Mouse (Mus musculus) kidney, postnatal 10 days (tissue): ENCODE results near the gene Pxn.
A peak's percentile ranks its signal among the peaks of the same experiment; 100 is the strongest.
"Not testable (repeated sequence)": the region's sequence is repeated elsewhere in the genome, so short reads cannot be mapped to it uniquely, and the experiment has no call there.

Experiments used
- DNase-seq: peaks from one replicate; pipeline ENCODE4 v3.0.0; 2021; ENCODE audit warnings: mixed read lengths

The Pxn gene

GRCm38 (mm10) chr5:115509790-115510689 lies 3.6 kb downstream of the Pxn start:
- DNase-seq = peak; percentile 46

DNA sequence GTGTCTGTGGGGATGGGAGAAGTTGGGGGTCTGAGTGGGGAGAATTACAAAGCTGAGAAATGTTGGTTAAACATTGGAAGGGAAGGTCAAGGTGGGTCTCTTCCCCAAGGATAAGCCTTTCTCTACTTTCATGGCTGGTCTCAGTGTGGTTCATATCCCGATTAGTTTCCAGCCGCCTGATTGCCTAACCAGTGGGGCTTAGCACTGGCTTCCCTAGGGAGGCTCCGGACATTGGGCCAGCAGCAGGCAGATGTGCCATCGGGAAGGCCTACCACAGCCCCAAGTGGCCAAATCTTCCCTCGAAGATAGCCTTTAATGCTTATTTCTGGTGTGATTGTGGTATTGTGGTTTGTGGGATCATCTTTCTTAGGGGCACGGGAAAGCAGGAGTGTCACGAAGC lies 5.9 kb downstream of the Pxn start:
- no peak for DNase-seq

- no peak for DNase-seq
Observed at GRCm38 (mm10) chr5:115513246-115513645, 6.8 kb downstream of the Pxn start.

- DNase-seq = no peak
Observed at GRCm38 (mm10) chr5:115513721-115514120, 7.2 kb downstream of the Pxn start.

GRCm38 (mm10) chr5:115514346-115514745 lies 7.9 kb downstream of the Pxn start:
- no peak for DNase-seq

DNA sequence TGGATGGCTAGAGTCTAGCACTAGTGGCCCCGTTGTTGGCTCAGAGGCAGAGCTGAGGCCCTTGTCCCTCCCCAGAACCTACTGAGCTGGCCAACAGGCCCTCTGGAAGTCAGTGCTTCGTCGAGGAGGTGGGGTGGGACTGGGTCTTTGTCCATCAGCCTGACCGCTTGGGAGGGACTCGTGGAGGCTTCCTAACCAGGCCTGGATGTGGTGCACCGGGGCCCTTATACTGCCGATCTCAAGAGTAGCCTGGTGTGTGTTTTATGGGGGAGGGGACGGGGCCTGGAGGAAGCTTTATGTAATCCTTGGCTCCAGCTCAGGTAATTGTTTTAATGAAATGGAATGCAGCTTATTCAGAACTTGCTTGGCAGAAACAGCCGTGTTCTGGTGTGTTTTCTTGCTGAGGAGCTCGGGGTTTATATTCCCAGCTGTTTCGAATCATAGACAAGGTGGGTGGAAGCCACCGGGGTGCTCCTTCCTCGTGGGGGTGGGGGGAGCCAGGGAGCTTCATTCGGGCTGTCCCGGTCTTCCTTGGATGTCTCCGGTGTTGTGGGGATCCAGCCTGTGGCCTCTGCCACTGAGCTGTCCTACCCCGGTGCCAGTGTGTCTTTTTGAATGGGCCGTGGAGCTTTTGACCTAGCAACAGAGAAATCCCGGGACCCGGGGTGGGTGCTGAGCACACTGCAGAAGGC lies 8.6 kb downstream of the Pxn start:
- DNase-seq = peak; percentile 74

DNA sequence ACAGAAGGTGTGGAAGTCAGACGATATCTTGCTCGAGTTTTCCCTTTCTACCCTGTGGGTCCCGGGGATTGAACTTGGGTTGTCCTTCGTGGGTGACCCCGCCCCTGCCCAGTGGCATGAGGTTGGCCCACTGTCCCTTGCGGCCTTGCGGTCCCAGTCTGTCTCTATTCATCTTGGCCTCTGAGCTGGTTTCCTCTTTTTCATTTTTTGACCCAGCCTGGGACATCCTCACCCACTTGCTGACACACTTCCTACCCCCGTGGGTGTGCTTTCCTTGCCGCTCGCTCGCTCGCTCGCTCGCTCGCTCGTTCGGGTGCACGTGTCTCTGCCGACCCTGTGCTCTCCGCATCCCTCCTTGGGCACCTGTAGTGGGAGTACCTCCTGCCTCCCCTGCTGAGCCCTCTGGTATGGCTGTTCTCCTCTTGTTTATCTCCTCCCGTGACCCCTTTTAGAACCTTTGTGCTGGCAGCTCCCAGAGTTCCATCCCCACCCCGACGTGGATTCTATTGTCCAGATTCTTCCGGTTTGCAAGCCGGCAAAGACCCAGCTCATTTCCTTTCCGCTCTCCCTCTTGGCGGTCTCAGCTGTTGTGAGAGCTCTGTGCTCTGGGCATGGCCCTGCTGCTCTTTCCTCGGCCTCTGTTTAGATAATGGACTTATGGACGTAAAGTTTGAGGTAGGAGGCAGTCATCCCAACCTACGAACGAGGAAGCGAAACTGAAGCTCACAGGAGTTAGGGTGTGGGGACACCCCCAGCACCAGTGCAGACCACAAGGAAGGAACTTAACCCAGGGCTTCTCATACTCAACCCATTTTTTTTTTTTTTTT lies 9.8 kb downstream of the Pxn start:
- peak; percentile 68 for DNase-seq

- DNase-seq = no peak
Observed at GRCm38 (mm10) chr5:115516908-115517307, 10.4 kb downstream of the Pxn start.

- DNase-seq = no peak
Observed at GRCm38 (mm10) chr5:115517501-115517900, 11.0 kb downstream of the Pxn start.

GRCm38 (mm10) chr5:115518214-115518613 lies 11.7 kb downstream of the Pxn start:
- DNase-seq = not testable (repeated sequence)

DNA sequence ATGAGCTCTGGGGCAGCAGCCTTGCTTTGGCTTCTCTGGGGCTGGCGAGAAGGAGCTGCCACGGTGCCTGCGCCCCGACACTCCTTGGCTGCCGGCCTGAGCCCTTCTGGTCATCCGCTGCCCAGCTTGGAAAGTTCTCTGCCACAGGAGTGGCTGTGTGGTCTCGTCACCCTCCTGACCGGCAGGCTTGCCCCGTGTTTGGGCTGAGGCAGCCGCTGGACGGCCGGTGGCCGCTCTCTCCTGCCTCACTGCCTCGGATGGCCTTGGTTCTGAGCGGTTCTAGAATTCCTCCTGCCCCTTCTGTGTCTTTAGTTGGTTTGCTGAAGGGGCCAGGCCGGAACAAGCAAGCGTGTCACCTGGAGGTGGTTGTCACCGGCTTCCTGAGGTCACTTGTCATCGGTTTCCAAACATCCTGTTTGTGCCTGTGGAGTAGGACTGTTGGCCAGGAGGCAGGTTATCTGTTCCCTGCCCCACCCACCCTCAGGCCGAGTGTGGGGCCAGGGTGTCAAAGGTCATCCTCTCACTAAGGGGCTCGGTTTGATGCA lies 13.9 kb downstream of the Pxn start:
- peak; percentile 68 for DNase-seq

DNA sequence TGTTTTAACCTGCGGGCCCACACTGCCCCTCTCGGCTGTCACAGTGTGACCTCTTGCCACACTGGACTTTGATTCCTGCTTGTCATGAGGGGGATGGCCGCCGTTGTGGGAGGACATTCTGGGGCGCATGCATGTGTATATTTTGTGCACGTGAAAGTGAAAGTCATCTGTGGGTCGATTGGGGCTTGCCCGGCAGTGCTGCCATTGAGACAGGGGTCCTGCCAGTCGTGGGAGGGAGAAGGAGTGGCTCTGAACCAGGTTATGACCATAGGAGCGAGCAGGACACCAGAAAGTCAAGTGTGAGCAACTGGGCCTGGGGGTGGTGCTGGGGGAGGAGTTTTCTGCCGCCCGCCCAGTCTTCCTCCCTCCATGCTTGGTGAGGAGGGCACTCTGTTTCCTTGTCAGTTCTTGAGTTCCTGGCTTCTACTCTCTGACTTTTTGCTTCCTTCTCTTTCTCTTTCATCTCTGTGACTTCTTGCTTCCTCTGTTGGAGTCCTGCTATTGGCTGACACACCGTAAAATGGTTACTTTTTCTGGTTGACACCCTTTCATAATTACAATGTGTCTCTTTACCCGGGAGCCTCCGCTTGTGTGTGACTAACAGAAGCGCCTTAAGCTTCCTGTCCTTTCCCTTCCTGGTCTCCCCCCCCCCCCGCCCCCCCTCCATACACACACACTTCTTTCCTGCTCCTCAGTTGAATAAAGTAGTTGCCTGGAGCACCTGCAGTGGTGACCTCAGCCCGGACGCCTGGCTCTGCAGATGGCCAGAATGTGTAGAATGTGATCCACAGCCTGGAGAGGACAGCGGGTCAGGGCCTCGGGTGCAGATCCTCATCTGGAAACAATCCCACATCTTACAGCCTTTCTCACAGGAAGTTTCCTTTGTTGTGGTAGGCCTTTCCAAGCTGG lies 15.3 kb downstream of the Pxn start:
- peak; percentile 77 for DNase-seq

GRCm38 (mm10) chr5:115522531-115522930 lies 16.1 kb downstream of the Pxn start:
- DNase-seq = no peak

DNA sequence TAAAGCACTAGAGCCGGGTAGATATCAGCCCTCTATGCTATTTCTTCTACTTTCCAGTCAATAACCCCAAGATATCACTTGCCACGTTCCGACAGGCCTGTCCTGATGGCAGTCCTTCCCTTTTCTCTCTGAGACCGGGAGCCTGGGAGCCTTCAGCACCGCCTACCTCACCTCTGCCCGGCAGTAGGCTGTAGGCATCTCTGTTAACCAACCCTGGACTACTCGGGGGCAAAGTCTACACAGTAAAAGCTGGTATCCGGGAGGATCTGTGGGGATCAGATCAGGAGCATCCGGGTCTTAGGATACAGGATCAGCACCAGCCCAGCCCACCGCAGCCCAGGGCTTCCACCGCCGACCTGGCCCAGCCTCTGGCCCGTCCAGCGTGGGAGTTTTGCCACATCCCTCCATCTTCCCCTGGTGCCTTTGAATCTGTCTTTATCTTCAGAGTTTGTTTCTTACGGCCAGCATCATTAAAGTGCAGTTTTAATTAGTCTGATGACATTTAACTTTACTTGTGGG lies 16.6 kb downstream of the Pxn start:
- peak; percentile 56 for DNase-seq

GRCm38 (mm10) chr5:115523971-115524370 lies 17.5 kb downstream of the Pxn start:
- peak; percentile 79 for DNase-seq

- peak; percentile 30 for DNase-seq
Observed at GRCm38 (mm10) chr5:115524471-115524870, 18.0 kb downstream of the Pxn start.

DNA sequence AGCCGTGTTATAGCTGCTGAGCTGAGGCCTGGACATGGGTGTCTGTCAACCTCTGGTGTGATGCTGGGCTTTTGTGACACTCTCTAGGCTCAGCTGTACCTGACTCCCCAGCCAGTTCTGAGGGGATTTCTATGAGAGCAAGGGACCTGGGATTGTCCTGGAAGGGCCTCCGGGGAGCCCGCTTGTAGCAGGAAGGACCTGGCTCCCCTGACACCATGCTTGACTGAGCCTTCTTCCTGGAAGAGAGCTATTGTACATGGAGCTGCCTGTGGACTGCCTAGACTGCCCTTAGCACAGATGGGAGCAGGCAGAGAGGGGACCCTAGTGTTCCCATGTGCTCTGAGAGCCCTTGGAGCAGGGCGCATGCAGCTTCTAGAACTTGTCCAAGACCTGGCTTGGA lies 18.9 kb downstream of the Pxn start:
- no peak for DNase-seq

GRCm38 (mm10) chr5:115525943-115526342 lies 19.5 kb downstream of the Pxn start:
- peak; percentile 60 for DNase-seq

DNA sequence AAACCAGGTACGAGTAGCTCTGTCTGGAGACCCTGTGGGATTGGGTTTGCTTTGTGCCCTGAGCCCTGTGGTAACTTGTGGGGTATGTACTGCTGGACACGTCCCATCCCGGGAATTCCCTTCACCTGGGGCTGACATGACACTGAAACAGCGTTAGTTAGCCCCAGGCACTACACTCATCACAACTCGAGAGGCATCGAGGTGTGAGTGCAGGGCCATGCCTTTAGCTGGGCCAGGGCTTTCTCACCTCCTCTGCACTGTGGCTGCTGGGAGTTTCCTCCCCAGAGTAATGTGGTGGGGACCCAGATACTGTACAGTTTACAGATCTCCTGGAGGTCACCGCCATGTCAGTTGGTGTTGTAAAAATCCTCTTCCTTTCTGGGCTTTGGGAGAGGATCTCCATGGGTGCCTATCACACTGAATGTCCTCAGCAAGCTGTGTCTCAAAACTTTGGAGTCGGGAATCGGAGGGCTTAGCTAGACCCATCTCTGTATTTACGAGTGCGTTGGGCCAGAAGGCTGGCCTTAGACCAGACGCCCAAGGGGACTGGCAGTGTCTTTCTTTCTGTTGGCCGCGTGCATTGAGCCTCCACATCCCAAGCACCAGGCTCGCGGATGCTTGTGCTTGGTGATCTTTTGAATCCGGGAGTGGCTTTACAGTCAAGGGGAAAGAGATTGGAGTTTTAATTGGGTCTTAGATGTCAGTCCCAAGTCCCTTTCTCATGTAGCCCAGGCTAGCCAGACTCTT lies 20.2 kb downstream of the Pxn start:
- DNase-seq = no peak

DNA sequence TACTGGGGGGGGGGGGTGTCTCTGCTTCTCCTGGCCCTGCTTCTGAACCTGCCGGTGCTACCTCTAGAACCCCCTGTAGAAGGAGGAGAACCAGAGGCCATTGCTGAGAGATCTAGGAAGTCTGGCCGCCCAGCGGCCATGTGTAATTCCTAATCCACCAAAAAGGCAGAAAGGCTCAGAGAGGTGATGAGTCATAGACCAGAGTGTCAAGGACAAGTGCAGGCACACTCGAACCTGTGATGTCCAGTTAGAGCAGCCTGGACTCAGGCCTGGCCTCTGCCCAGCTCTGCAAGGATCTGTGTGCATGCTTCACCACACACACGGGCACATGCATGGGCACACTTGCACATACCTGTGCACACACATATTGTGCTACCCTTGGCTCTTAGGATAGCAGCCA lies 21.7 kb downstream of the Pxn start:
- DNase-seq = no peak

- no peak for DNase-seq
Observed at GRCm38 (mm10) chr5:115529364-115529741, 22.9 kb downstream of the Pxn start.
